17 mouse cellular contexts compared by ENCODE assay signal in genomic region chr11:90378008-90378407, GRCm38 (mm10). TPM values are rescaled to one million over a fixed set of nuclear protein-coding genes. Genes with fewer than 3 reads are reported as not detected.
"Had no signal": no experiment of that assay in that cellular context is flagged by ENCODE, and none has a peak within 500 bp of the region (broad histone marks: within the 10 kb centered on the region; RNA-seq: fewer than 3 reads in every experiment).

No protein-coding gene starts in this region.

- H3K27me3 ChIP-seq: intestine, embryonic 15.5 days; kidney, embryonic 15.5 days; liver, embryonic 13.5 days; midbrain, embryonic 15.5 days; neural tube, embryonic 13.5 days; stomach, embryonic 15.5 days had no signal

- H3K4me3 ChIP-seq: intestine, embryonic 15.5 days; kidney, embryonic 15.5 days; liver, embryonic 13.5 days; midbrain, embryonic 15.5 days; myocyte; neural tube, embryonic 13.5 days; stomach, embryonic 15.5 days had no signal

- H3K27ac ChIP-seq: intestine, embryonic 15.5 days; kidney, embryonic 15.5 days; liver, embryonic 13.5 days; midbrain, embryonic 15.5 days; neural tube, embryonic 13.5 days; stomach, embryonic 15.5 days had no signal

- H3K36me3 ChIP-seq: intestine, embryonic 15.5 days; kidney, embryonic 15.5 days; liver, embryonic 13.5 days; midbrain, embryonic 15.5 days; neural tube, embryonic 13.5 days; stomach, embryonic 15.5 days had no signal

- DNase-seq: kidney, postnatal 14 days; liver, embryonic 13.5 days; lung, adult 2 months; lung, postnatal 14 days; lung, postnatal 4 days; retina, postnatal 1 day; right cerebral cortex, postnatal 25 days; spleen, adult 18-20 months; thymus, postnatal 25 days had no signal

- ATAC-seq: intestine, embryonic 15.5 days; midbrain, embryonic 15.5 days had no signal

RNA-seq across cellular contexts. Expression of gene Hlf, which starts 12.7 kb away (rescaled TPM):
- total RNA-seq: monocyte, adult 5-6 weeks; neutrophil, adult 5-6 weeks had no signal
